Mouse (Mus musculus) kidney, embryonic 15.5 days (tissue): ENCODE results near the gene Orc5. TPM values are rescaled to one million over a fixed set of nuclear protein-coding genes. Genes with fewer than 3 reads are reported as not detected.

ENCODE experiments used
- ATAC-seq: fragments of 200-750 bp; cut with Nextera tagmentation; replicated peaks from 2 replicates; pipeline ENCODE4 v1.8.0; 2017; ENCODE audit warnings: moderate TSS enrichment; ENCODE audit not compliant: low FRiP score
- H3K27ac ChIP-seq: fragments of 300-500 bp; sonication (generic); 2 replicates; pipeline ENCODE4 v1.5.1; 2015; ENCODE audit warnings: mild to moderate bottlenecking, inconsistent platforms
- H3K27me3 ChIP-seq: fragments of 300-500 bp; sonication (generic); 2 replicates; pipeline ENCODE4 v1.6.1; 2015; ENCODE audit warnings: inconsistent platforms
- H3K36me3 ChIP-seq: fragments of 300-500 bp; sonication (generic); 2 replicates; pipeline ENCODE4 v1.6.1; 2015; ENCODE audit warnings: inconsistent platforms
- H3K4me1 ChIP-seq: fragments of 300-500 bp; sonication (generic); 2 replicates; pipeline ENCODE4 v1.6.1; 2015; ENCODE audit warnings: inconsistent platforms
- H3K4me2 ChIP-seq: fragments of 300-500 bp; sonication (generic); 2 replicates; pipeline ENCODE4 v1.6.1; 2015; ENCODE audit warnings: moderate library complexity, mild to moderate bottlenecking, inconsistent platforms
- H3K4me3 ChIP-seq: fragments of 300-500 bp; sonication (generic); replicated peaks from 2 replicates; pipeline ENCODE4 v1.5.1; 2015; ENCODE audit warnings: mild to moderate bottlenecking, inconsistent platforms
- H3K9ac ChIP-seq: fragments of 300-500 bp; sonication (generic); 2 replicates; pipeline ENCODE4 v1.6.1; 2015; ENCODE audit warnings: mild to moderate bottlenecking, inconsistent platforms
- H3K9me3 ChIP-seq: fragments of 300-500 bp; sonication (generic); replicated peaks from 2 replicates; pipeline ENCODE4 v1.6.1; 2016; ENCODE audit warnings: inconsistent platforms
- WGBS: fragments of 180-500 bp; shearing (Covaris S2); methylation state at CpG from one replicate; pipeline ENCODE4 v1.1.7; 2015; ENCODE audit warnings: mixed read lengths; 5-methylcytosine and 5-hydroxymethylcytosine counted together
- polyA plus RNA-seq: library from polyadenylated mRNA; unstranded; fragments of >200 nt; fragmentation: Nextera tagmentation; extraction: Ambion mirVana; gene quantifications from 2 replicates; pipeline ENCODE4 v1.2.1, GENCODE M21; 2015

Orc5 gene
- 37.4 and 40.6 TPM in 2 replicates for polyA plus RNA-seq

GRCm38 (mm10) chr5:22550033-22550551, at the start of gene Orc5:
Gene Orc5, minus strand, starts transcription at chr5:22550429.
- H3K9me3 ChIP-seq: no peaks in the 10 kb centered on the region
- peak within 1 kb of the TSS; percentile 71 for H3K9ac ChIP-seq
- H3K4me1 ChIP-seq: peaks cover 9% of the 10 kb centered on the region
- H3K4me3 ChIP-seq: peak within 1 kb of the TSS; percentile 78
- peaks cover 21% of the 10 kb centered on the region for H3K36me3 ChIP-seq
- peak within 1 kb of the TSS; percentile 89 for H3K27ac ChIP-seq
- peak; percentile 100 for ATAC-seq
- H3K27me3 ChIP-seq: no peaks in the 10 kb centered on the region
- H3K4me2 ChIP-seq: peak within 1 kb of the TSS; percentile 67
- under 1% methylated on average over 31 of the region's 31 CpGs for whole genome bisulfite sequencing

DNA sequence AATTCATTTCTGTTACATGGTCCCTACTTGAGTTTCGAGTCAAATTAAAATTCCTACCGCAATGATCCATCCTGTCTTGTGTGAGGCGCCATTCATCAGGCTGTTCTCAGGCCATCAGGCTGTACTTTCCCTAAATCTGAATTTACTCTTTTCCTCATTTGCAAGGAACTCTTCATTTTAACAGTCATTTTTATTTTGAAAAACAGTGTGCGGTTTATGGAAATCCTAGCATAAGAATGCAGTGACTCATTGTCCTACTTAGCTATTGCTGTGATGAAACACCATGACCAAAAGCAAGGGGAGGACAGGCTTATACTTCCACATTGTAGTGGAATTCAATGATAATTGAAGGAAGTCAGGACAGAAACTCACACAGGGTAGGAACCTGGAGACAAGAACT, 46.8 kb upstream of the Orc5 start:
- no peak for ATAC-seq
- no peak overlapping the region for H3K4me2 ChIP-seq
- H3K36me3 ChIP-seq: no peaks in the 10 kb centered on the region
- WGBS: 91% methylated on average over 4 of the region's 4 CpGs
- H3K27me3 ChIP-seq: no peaks in the 10 kb centered on the region
- H3K4me3 ChIP-seq: no peak overlapping the region
- no peak overlapping the region for H3K27ac ChIP-seq
- no peaks in the 10 kb centered on the region for H3K9me3 ChIP-seq
- no peaks in the 10 kb centered on the region for H3K4me1 ChIP-seq
- H3K9ac ChIP-seq: no peak overlapping the region

- no peak overlapping the region for H3K4me2 ChIP-seq
- no peaks in the 10 kb centered on the region for H3K9me3 ChIP-seq
- no peak overlapping the region for H3K9ac ChIP-seq
- 83% methylated on average over 1 of the region's 1 CpGs for WGBS
- ATAC-seq: no peak
- H3K36me3 ChIP-seq: no peaks in the 10 kb centered on the region
- no peak overlapping the region for H3K4me3 ChIP-seq
- no peak overlapping the region for H3K27ac ChIP-seq
- H3K4me1 ChIP-seq: no peaks in the 10 kb centered on the region
- H3K27me3 ChIP-seq: no peaks in the 10 kb centered on the region
These were observed 39.2 kb upstream of the Orc5 start for GRCm38 (mm10) chr5:22589370-22589966.

DNA sequence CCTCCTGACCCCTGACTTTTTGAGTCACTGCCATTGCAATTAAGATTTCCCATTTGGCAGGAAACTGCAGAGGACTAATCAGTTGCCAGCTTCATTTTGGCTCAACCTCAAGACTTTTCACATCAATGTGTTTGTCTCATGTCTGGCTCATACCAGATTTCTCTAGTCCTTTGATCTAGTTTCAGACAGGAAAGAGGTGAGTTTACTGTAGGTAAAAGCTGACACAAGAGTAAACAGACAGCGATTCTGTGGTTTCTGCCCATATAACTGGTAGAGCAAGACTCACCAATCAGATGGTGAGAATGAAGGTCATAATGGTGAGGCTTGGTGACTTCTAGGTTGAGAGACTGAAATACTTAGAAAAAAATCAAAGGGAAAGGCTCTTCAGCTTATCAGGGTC, 37.3 kb upstream of the Orc5 start:
- no peak overlapping the region for H3K4me3 ChIP-seq
- no peak overlapping the region for H3K4me2 ChIP-seq
- H3K9me3 ChIP-seq: no peaks in the 10 kb centered on the region
- no peak overlapping the region for H3K9ac ChIP-seq
- no peak for ATAC-seq
- no peaks in the 10 kb centered on the region for H3K27me3 ChIP-seq
- no peaks in the 10 kb centered on the region for H3K36me3 ChIP-seq
- H3K27ac ChIP-seq: no peak overlapping the region
- no peaks in the 10 kb centered on the region for H3K4me1 ChIP-seq
- WGBS: 72% methylated on average over 1 of the region's 1 CpGs

GRCm38 (mm10) chr5:22584556-22584955, 34.3 kb upstream of the Orc5 start:
- WGBS: 51% methylated on average over 2 of the region's 2 CpGs

GRCm38 (mm10) chr5:22578011-22578410, 27.8 kb upstream of the Orc5 start:
- no peak overlapping the region for H3K9ac ChIP-seq
- no peak for ATAC-seq

More at GRCm38 (mm10) chr5:22584556-22584955, 34.3 kb upstream of the Orc5 start:
- H3K4me2 ChIP-seq: no peak overlapping the region
- H3K4me3 ChIP-seq: no peak overlapping the region
- H3K4me1 ChIP-seq: no peaks in the 10 kb centered on the region
- no peak for ATAC-seq
- no peak overlapping the region for H3K9ac ChIP-seq
- H3K9me3 ChIP-seq: no peaks in the 10 kb centered on the region
- no peaks in the 10 kb centered on the region for H3K36me3 ChIP-seq
- H3K27me3 ChIP-seq: no peaks in the 10 kb centered on the region
- no peak overlapping the region for H3K27ac ChIP-seq

GRCm38 (mm10) chr5:22574751-22575150, 24.5 kb upstream of the Orc5 start:
- WGBS: 57% methylated on average over 3 of the region's 3 CpGs
- no peak overlapping the region for H3K4me2 ChIP-seq
- no peak for ATAC-seq
- no peak overlapping the region for H3K4me3 ChIP-seq
- H3K9ac ChIP-seq: no peak overlapping the region
- no peaks in the 10 kb centered on the region for H3K36me3 ChIP-seq
- no peaks in the 10 kb centered on the region for H3K9me3 ChIP-seq
- H3K4me1 ChIP-seq: no peaks in the 10 kb centered on the region
- no peak overlapping the region for H3K27ac ChIP-seq
- H3K27me3 ChIP-seq: no peaks in the 10 kb centered on the region

More at GRCm38 (mm10) chr5:22578011-22578410, 27.8 kb upstream of the Orc5 start:
- Histone ChIP-seq H3K27me3 (no peaks in the 10 kb centered on the region), H3K27ac (no peak overlapping the region), H3K4me3 (no peak overlapping the region), H3K4me2 (no peak overlapping the region), H3K36me3 (no peaks in the 10 kb centered on the region), H3K4me1 (no peaks in the 10 kb centered on the region), H3K9me3 (no peaks in the 10 kb centered on the region)
- WGBS: 88% methylated on average over 3 of the region's 3 CpGs

DNA sequence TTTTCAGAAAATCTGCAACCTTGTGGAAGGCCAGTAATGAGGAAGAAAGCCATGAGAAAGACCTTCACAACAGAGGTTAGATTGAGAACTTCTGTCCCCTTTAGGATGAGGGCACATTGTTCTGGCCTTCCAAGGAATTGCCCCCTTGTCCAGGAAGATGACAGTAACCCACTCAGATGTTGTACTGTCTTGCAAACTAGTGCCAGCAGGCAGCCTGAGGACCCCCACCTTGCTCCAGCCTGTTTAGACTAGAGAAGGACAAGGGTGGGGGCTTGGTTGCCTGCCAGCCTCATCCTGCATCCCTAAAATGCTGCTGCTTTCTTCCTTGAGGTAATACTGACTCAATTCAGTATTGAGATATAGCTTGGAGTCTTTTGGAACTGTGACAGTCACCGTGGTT, 23.9 kb upstream of the Orc5 start:
- ATAC-seq: no peak
- Histone ChIP-seq H3K27me3 (no peaks in the 10 kb centered on the region), H3K4me1 (no peaks in the 10 kb centered on the region), H3K36me3 (no peaks in the 10 kb centered on the region), H3K9me3 (no peaks in the 10 kb centered on the region), H3K4me2 (no peak overlapping the region), H3K9ac (no peak overlapping the region), H3K27ac (no peak overlapping the region), H3K4me3 (no peak overlapping the region)
- WGBS: 46% methylated on average over 1 of the region's 1 CpGs

- H3K4me1 ChIP-seq: no peaks in the 10 kb centered on the region
- H3K4me2 ChIP-seq: no peak overlapping the region
- H3K27ac ChIP-seq: no peak overlapping the region
- H3K9ac ChIP-seq: no peak overlapping the region
- no peaks in the 10 kb centered on the region for H3K36me3 ChIP-seq
- H3K4me3 ChIP-seq: no peak overlapping the region
- 62% methylated on average over 2 of the region's 2 CpGs for WGBS
- H3K9me3 ChIP-seq: no peaks in the 10 kb centered on the region
- ATAC-seq: no peak
- no peaks in the 10 kb centered on the region for H3K27me3 ChIP-seq
These were observed 23.5 kb upstream of the Orc5 start for GRCm38 (mm10) chr5:22573696-22574095.

DNA sequence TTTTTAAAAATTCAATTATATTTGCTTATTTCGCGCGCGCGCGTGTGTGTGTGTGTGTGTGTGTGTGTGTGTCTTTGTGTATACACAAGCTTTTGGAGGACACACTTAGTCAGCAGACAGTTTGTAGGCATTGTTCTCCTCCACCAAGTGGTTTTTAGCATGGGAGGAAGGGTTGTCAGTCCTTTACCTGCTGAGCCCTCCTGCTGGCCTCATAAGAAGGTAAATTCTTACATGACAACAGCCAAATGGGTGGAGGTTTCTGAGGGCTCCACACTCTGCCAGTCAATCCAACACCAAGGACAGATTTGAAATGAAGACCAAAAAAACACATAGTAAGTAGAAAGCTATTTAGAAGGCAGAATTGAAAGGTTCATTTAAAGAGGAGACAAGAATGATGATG, 22.7 kb upstream of the Orc5 start:
- no peak overlapping the region for H3K4me2 ChIP-seq
- no peaks in the 10 kb centered on the region for H3K27me3 ChIP-seq
- no peak for ATAC-seq
- WGBS: 95% methylated on average over 6 of the region's 6 CpGs
- H3K9ac ChIP-seq: no peak overlapping the region
- H3K36me3 ChIP-seq: no peaks in the 10 kb centered on the region
- H3K27ac ChIP-seq: no peak overlapping the region
- no peak overlapping the region for H3K4me3 ChIP-seq
- no peaks in the 10 kb centered on the region for H3K9me3 ChIP-seq
- H3K4me1 ChIP-seq: no peaks in the 10 kb centered on the region

DNA sequence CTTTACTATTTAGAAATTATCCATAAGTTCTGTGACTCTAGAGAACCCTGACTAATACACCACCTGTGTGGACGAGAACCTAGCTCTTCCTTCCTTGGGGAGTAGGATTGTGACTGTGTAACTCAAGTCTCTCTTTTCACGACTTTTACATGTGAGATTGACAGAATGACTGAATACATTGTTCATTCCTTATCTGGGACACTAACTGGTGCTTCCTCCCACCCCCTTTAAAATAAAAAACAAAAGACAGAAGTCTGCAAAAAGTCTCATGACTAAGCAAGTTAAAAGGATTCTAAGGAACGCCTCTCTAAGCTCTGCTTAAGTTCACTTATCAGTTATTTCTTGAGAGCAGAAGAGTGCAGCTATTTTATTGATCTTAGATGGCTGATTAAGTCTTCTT, 22.2 kb upstream of the Orc5 start:
- 76% methylated on average over 3 of the region's 3 CpGs for WGBS
- ATAC-seq: no peak

GRCm38 (mm10) chr5:22565708-22566107, 15.5 kb upstream of the Orc5 start:
- Histone ChIP-seq H3K9ac (no peak overlapping the region), H3K27ac (no peak overlapping the region), H3K4me2 (no peak overlapping the region), H3K27me3 (no peaks in the 10 kb centered on the region), H3K4me3 (no peak overlapping the region), H3K9me3 (no peaks in the 10 kb centered on the region), H3K36me3 (peaks cover 5% of the 10 kb centered on the region; the same call in 1 of the 2 replicates), H3K4me1 (no peaks in the 10 kb centered on the region)
- 83% methylated on average over 2 of the region's 2 CpGs for WGBS
- ATAC-seq: no peak

More for the DNA sequence above, 22.2 kb upstream of the Orc5 start:
- no peak overlapping the region for H3K27ac ChIP-seq
- H3K4me2 ChIP-seq: no peak overlapping the region
- no peaks in the 10 kb centered on the region for H3K36me3 ChIP-seq
- H3K27me3 ChIP-seq: no peaks in the 10 kb centered on the region
- no peak overlapping the region for H3K9ac ChIP-seq
- H3K4me1 ChIP-seq: no peaks in the 10 kb centered on the region
- no peak overlapping the region for H3K4me3 ChIP-seq
- no peaks in the 10 kb centered on the region for H3K9me3 ChIP-seq

GRCm38 (mm10) chr5:22559801-22560200, 9.6 kb upstream of the Orc5 start:
- no peaks in the 10 kb centered on the region for H3K9me3 ChIP-seq
- 77% methylated on average over 2 of the region's 2 CpGs for WGBS
- ATAC-seq: no peak
- no peak overlapping the region for H3K4me2 ChIP-seq
- peaks cover 9% of the 10 kb centered on the region for H3K36me3 ChIP-seq
- no peaks in the 10 kb centered on the region for H3K27me3 ChIP-seq
- H3K4me3 ChIP-seq: no peak overlapping the region
- H3K9ac ChIP-seq: no peak overlapping the region
- H3K4me1 ChIP-seq: no peaks in the 10 kb centered on the region
- H3K27ac ChIP-seq: no peak overlapping the region
